Mouse (Mus musculus): ENCODE measurements at regions not wholly inside any gene's neighbourhood (a gene's known extent, or its start where the extent isn't known, plus 50 kb on each side); places are given as distances from the start of the nearest gene placed in this dataset.

DNA sequence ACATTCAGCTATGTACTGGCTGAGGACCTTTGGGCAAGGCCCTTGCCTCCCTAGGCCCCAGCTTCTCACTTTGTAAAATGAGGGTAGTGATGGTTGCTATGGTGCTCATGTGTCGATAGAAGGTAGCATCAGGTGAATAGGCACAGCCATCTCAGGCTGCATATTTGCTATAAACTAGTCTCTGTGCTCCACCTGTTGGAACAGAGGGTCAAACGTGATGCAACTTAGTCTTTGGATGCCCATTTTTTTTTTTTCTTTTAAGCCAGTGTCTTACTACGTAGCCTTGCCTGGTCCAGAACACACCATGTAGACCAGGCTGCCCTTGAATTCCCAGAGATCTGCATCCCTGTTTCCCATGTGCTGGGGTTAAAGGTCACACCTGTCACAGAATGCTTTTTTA, 76.5 kb upstream of the Atp6ap2 start:
- TF ChIP-seq POLR2A (IDR thresholded peaks at IDR 0.05; ENCODE audit: extremely low read depth, insufficient read depth, low read length) (no peak), CTCF (IDR thresholded peaks at IDR 0.05; ENCODE audit: extremely low read depth, insufficient read depth, low read length) (no peak)
